Mouse (Mus musculus) limb, embryonic 13.5 days (tissue): ENCODE results near the gene Rmnd5a. TPM values are rescaled to one million over a fixed set of nuclear protein-coding genes. Genes with fewer than 3 reads are reported as not detected.

Experiments used
- ATAC-seq: fragments of 200-750 bp; cut with Nextera tagmentation; 2 replicates; pipeline ENCODE4 v1.8.0; 2017; ENCODE audit warnings: low read depth, moderate number of reproducible peaks, moderate TSS enrichment; ENCODE audit not compliant: low FRiP score
- H3K27ac ChIP-seq: fragments of 300-500 bp; sonication (generic); 2 replicates; pipeline ENCODE4 v1.5.1; 2015; ENCODE audit warnings: inconsistent platforms, mild to moderate bottlenecking, moderate library complexity
- H3K27me3 ChIP-seq: fragments of 300-500 bp; sonication (generic); 2 replicates; pipeline ENCODE4 v1.6.1; 2015; ENCODE audit warnings: mild to moderate bottlenecking, inconsistent platforms
- H3K36me3 ChIP-seq: fragments of 300-500 bp; sonication (generic); 2 replicates; pipeline ENCODE4 v1.6.1; 2015; ENCODE audit warnings: inconsistent platforms, mild to moderate bottlenecking, moderate library complexity
- H3K4me1 ChIP-seq: fragments of 300-500 bp; sonication (generic); 2 replicates; pipeline ENCODE4 v1.6.1; 2015; ENCODE audit warnings: inconsistent platforms
- H3K4me2 ChIP-seq: fragments of 300-500 bp; sonication (generic); replicated peaks from 2 replicates; pipeline ENCODE4 v1.6.1; 2015; ENCODE audit warnings: inconsistent platforms, mild to moderate bottlenecking, moderate library complexity
- H3K4me3 ChIP-seq: fragments of 300-500 bp; sonication (generic); 2 replicates; pipeline ENCODE4 v1.5.1; 2015; ENCODE audit warnings: moderate library complexity, mild to moderate bottlenecking, inconsistent platforms
- H3K9ac ChIP-seq: fragments of 300-500 bp; sonication (generic); 2 replicates; pipeline ENCODE4 v1.6.1; 2015; ENCODE audit warnings: mild to moderate bottlenecking, inconsistent platforms
- H3K9me3 ChIP-seq: fragments of 300-500 bp; sonication (generic); 2 replicates; pipeline ENCODE4 v1.6.1; 2016; ENCODE audit warnings: inconsistent platforms
- WGBS: fragments of 180-500 bp; shearing (Covaris S2); methylation state at CpG from one replicate; pipeline ENCODE4 v1.1.7; 2015; 5-methylcytosine and 5-hydroxymethylcytosine counted together
- polyA plus RNA-seq: library from polyadenylated mRNA; unstranded; fragments of >200 nt; fragmentation: Nextera tagmentation; extraction: Ambion mirVana; gene quantifications from 2 replicates; pipeline ENCODE4 v1.2.1, GENCODE M21; 2015

Gene Rmnd5a
- polyA plus RNA-seq, 1 experiment from 2014 or later = 12.5 TPM

DNA sequence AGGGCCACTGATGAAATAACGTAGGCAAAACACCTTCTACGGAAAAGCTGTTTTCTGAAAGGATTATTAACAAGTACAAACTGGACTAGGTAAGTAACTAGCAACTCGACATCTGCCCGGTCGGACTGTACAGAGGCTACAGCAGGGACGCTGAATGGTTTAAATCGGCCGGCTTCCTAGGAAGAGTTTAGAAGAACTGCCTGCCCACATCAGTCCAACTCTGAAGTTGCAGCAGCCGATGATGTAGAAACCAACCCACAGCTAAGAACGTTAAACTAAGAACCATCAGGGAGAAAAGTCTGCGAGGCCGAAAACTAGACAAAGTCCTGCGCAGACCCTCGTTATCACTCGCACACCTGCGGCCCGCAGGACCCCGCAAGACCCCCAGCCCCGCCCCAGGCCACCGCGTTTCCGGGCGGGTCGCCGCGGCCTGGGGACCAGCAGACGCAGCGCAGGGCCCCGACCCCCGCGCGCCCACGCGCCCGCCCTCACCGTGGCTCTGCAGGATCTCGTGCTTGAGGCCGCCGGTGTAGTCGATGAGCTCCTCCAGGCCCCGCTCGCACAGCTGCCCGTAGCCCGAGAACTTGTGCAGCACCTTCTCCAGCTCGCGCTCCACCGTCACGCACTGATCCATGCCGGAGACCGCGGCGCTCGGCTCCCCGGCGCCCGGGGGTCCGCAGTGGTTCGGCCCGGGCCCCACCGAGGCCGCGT is 776 bp downstream of the Rmnd5a start:
- Histone ChIP-seq H3K27ac (peak overlapping the region; percentile 96), H3K4me2 (peak overlapping the region; percentile 77), H3K9me3 (no peaks in the 10 kb centered on the region), H3K4me3 (peak overlapping the region; percentile 95), H3K9ac (peak overlapping the region; percentile 94), H3K36me3 (no peaks in the 10 kb centered on the region), H3K4me1 (peaks cover 40% of the 10 kb centered on the region), H3K27me3 (no peaks in the 10 kb centered on the region)
- ATAC-seq = peak; percentile 4; the same call in 1 of the 2 replicates
- WGBS = under 1% methylated on average over 59 of the region's 62 CpGs

DNA sequence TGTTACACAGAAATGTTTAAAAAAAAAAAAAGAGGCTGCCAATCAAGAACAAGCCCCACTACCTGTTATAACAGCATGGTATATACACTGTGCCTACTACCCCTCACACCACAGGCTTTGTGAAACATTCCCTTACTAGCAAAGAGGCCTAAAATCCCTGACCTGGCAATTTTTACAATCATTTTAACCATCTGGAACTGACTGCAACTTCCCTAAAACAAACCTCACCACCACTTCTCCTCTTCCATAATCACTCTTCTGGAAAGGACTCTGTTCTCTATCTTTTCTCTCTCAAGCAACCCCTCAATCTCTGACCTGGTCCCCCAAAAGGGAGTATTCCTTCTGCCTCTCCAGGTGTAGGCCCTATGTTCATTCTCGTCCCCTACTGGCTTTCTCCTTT is 2.4 kb downstream of the Rmnd5a start:
- Histone ChIP-seq H3K27me3 (no peaks in the 10 kb centered on the region), H3K36me3 (no peaks in the 10 kb centered on the region), H3K27ac (no peak overlapping the region), H3K4me2 (peak overlapping the region; percentile 46), H3K9ac (0 out of 2 replicates have a peak overlapping the region, but pooled peaks have one; percentile 6), H3K4me3 (peak overlapping the region; percentile 16; the same call in 1 of the 2 replicates), H3K4me1 (peaks cover 42% of the 10 kb centered on the region), H3K9me3 (no peaks in the 10 kb centered on the region)
- WGBS = 68% methylated on average over 1 of the region's 1 CpGs
- no peak for ATAC-seq

DNA sequence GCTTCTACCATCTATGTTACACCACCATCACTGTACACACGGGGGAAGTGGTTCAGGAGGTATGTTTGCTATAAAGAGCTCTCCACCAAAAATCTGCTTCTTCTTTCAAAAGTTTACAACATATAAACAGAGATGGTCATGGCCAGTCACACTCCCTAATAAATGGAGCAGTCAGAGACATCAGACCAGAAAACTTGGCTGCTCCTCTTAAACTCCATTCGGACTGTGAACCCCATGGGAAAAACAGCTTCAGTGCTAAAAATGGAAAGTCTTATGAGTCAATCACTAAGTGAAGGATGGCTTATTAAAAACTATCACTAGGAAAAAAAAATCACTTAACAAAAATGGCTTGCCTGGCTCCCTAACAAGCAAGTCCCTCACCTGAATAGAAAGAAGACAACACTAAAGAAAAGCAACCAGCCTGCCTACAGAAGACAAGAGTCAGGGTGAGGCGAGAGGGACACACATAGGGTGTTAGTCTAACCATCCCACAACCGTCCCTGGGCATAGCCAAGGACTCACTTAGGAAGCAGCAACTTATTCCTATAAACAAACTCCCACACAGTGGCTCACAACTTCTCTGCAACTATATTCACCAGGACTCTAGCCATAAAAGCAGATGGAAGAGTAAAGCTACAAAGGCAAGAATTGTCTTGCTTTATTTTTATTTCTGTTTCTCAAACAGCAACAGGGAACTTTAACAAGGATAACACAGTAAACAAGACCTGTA is 12.3 kb downstream of the Rmnd5a start:
- no peak overlapping the region for H3K9ac ChIP-seq
- 78% methylated on average over 4 of the region's 4 CpGs for WGBS
- no peaks in the 10 kb centered on the region for H3K9me3 ChIP-seq
- no peak overlapping the region for H3K4me2 ChIP-seq
- ATAC-seq = no peak
- no peaks in the 10 kb centered on the region for H3K27me3 ChIP-seq
- H3K27ac ChIP-seq = no peak overlapping the region
- no peak overlapping the region for H3K4me3 ChIP-seq
- H3K36me3 ChIP-seq = peaks cover 26% of the 10 kb centered on the region
- H3K4me1 ChIP-seq = peaks cover 5% of the 10 kb centered on the region; the same call in 1 of the 2 replicates

GRCm38 (mm10) chr6:71425681-71426080 is 14.8 kb downstream of the Rmnd5a start:
- 82% methylated on average over 6 of the region's 6 CpGs for WGBS

GRCm38 (mm10) chr6:71423116-71423515 is 17.3 kb downstream of the Rmnd5a start:
- Histone ChIP-seq H3K36me3 (peaks cover 26% of the 10 kb centered on the region), H3K9ac (no peak overlapping the region), H3K4me1 (no peaks in the 10 kb centered on the region), H3K27ac (no peak overlapping the region), H3K27me3 (no peaks in the 10 kb centered on the region), H3K4me2 (no peak overlapping the region), H3K4me3 (no peak overlapping the region), H3K9me3 (no peaks in the 10 kb centered on the region)
- WGBS = 92% methylated on average over 3 of the region's 3 CpGs
- ATAC-seq = no peak

More at GRCm38 (mm10) chr6:71425681-71426080, 14.8 kb downstream of the Rmnd5a start:
- Histone ChIP-seq H3K4me3 (no peak overlapping the region), H3K27ac (no peak overlapping the region; the same call in 1 of the 2 replicates), H3K36me3 (peaks cover 26% of the 10 kb centered on the region), H3K9ac (no peak overlapping the region), H3K9me3 (no peaks in the 10 kb centered on the region), H3K4me1 (no peaks in the 10 kb centered on the region), H3K27me3 (no peaks in the 10 kb centered on the region), H3K4me2 (no peak overlapping the region)
- ATAC-seq = no peak

- H3K4me1 ChIP-seq = no peaks in the 10 kb centered on the region
- H3K27ac ChIP-seq = no peak overlapping the region
- H3K9me3 ChIP-seq = no peaks in the 10 kb centered on the region
- no peaks in the 10 kb centered on the region for H3K27me3 ChIP-seq
- ATAC-seq = no peak
- H3K9ac ChIP-seq = no peak overlapping the region
- H3K4me3 ChIP-seq = no peak overlapping the region
- WGBS = 62% methylated on average over 3 of the region's 3 CpGs
- H3K36me3 ChIP-seq = peaks cover 22% of the 10 kb centered on the region
- H3K4me2 ChIP-seq = no peak overlapping the region
Observed at GRCm38 (mm10) chr6:71422162-71422561, 18.3 kb downstream of the Rmnd5a start.

GRCm38 (mm10) chr6:71420848-71421247 is 19.6 kb downstream of the Rmnd5a start:
- Histone ChIP-seq H3K4me2 (no peak overlapping the region), H3K4me3 (no peak overlapping the region), H3K9me3 (no peaks in the 10 kb centered on the region), H3K27me3 (no peaks in the 10 kb centered on the region), H3K4me1 (no peaks in the 10 kb centered on the region), H3K27ac (no peak overlapping the region), H3K36me3 (peaks cover 12% of the 10 kb centered on the region), H3K9ac (no peak overlapping the region)
- WGBS = 86% methylated on average over 6 of the region's 6 CpGs
- no peak for ATAC-seq

DNA sequence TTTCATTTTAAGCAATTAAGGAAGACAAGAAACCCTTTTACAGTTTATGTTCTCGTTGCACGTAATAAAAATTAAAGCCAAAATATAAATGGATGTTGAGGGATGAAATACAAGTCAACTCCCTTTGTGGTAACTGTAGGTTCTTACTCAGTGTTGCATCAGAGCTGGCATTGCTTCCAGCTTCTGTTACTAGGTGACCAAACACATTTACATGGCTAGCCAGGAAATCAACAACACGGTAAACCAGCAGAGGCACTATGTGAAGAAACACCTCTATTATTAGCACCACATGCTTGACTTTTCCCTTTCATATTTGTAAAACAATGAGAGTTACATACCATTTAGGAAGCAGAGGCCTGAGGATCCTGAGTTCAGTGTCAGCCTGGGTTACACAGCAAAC is 21.6 kb downstream of the Rmnd5a start:
- WGBS = 82% methylated on average over 3 of the region's 3 CpGs
- no peaks in the 10 kb centered on the region for H3K4me1 ChIP-seq
- H3K4me2 ChIP-seq = no peak overlapping the region
- no peak overlapping the region for H3K4me3 ChIP-seq
- no peaks in the 10 kb centered on the region for H3K27me3 ChIP-seq
- no peak overlapping the region for H3K27ac ChIP-seq
- H3K9ac ChIP-seq = no peak overlapping the region
- ATAC-seq = no peak
- no peaks in the 10 kb centered on the region for H3K9me3 ChIP-seq
- peaks cover 18% of the 10 kb centered on the region for H3K36me3 ChIP-seq

DNA sequence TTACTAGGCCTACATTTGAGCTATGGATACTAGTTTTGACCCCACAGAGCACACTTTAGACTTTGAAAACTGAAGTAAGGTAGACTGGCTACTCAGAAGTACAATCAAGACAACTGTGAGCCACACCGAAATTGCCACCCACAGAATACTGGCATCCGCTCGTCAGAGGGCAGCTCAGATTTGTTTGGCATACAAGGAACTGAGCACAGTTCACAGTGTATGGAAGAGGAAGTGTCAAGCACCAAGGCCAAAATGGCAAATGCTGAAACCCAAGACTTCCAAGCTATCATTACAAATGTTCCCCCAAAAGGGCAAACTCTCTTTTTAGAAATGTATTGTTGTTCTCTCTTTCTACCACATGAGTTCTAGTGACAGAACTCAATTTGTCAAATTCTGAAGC is 25.0 kb downstream of the Rmnd5a start:
- Histone ChIP-seq H3K9me3 (no peaks in the 10 kb centered on the region), H3K27ac (no peak overlapping the region), H3K27me3 (no peaks in the 10 kb centered on the region), H3K9ac (no peak overlapping the region), H3K36me3 (peaks cover 36% of the 10 kb centered on the region), H3K4me3 (no peak overlapping the region), H3K4me2 (no peak overlapping the region), H3K4me1 (no peaks in the 10 kb centered on the region)
- ATAC-seq = no peak
- 89% methylated on average over 3 of the region's 3 CpGs for WGBS

- no peak overlapping the region for H3K4me3 ChIP-seq
- H3K9me3 ChIP-seq = no peaks in the 10 kb centered on the region
- no peak overlapping the region for H3K9ac ChIP-seq
- H3K27ac ChIP-seq = no peak overlapping the region
- no peak for ATAC-seq
- peaks cover 42% of the 10 kb centered on the region for H3K36me3 ChIP-seq
- no peaks in the 10 kb centered on the region for H3K27me3 ChIP-seq
- no peaks in the 10 kb centered on the region for H3K4me1 ChIP-seq
- WGBS = 91% methylated on average over 4 of the region's 4 CpGs
- H3K4me2 ChIP-seq = no peak overlapping the region
Observed at GRCm38 (mm10) chr6:71414624-71415023, 25.8 kb downstream of the Rmnd5a start.

DNA sequence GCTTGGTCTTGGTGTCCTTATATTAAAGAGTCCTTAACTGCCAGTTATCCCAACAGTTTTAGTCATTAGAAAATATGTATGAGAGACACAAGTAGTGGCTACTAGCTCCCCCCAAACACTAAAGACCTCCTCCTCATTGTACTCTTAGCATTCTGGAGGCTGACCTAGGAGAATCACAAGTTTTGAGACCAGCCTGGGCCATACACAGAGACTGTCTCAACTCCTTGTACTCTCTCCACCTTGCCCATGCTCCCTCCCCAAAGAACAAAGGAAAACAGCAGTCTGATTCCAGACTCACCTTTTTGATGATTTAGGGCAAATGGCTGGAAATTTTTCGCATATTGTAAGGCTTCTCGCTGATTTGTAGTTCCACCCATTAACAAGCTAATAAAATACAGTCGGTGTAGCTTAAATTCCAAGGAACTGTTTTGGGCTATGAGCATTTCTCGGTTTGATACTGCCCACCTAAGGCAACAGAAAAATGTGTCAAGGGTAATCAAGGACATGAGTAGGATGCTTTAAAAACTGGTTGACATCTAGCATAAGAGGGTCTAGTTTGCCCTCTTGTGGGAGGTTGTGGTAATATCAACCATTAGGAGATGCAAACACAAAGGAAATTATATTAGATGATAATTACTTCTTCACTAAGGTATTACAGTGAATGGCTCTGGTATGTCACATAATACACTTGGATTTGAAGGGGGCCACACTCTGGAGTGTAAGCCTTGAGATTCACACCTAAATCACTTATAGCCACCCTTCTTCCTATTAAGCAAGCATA is 41.4 kb downstream of the Rmnd5a start:
- Histone ChIP-seq H3K9ac (no peak overlapping the region), H3K4me1 (no peaks in the 10 kb centered on the region), H3K36me3 (peaks cover 30% of the 10 kb centered on the region), H3K27ac (no peak overlapping the region), H3K4me2 (no peak overlapping the region), H3K4me3 (no peak overlapping the region), H3K27me3 (no peaks in the 10 kb centered on the region), H3K9me3 (no peaks in the 10 kb centered on the region)
- WGBS = 63% methylated on average over 4 of the region's 4 CpGs
- ATAC-seq = no peak

DNA sequence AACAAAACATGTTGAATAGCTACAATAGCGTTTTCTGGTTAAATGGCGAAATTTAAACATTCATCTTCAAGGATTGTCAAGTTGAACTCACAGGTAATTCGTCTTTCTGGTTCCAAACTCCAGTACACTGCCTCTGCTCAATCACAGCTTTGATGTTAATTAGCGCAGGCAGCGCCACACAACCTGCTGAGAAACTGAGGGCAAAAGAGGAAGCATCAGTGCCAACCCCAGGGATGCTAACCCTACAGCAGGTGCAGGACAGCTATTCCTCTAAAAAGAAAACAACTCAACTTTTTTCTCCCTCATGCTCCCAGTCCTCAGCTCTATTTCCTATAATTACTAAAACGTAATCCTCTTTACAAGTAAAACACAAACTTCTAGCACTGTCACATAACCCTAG is 43.7 kb downstream of the Rmnd5a start:
- Histone ChIP-seq H3K4me3 (no peak overlapping the region), H3K9me3 (no peaks in the 10 kb centered on the region), H3K27me3 (no peaks in the 10 kb centered on the region), H3K4me2 (no peak overlapping the region), H3K27ac (no peak overlapping the region), H3K4me1 (no peaks in the 10 kb centered on the region), H3K9ac (no peak overlapping the region), H3K36me3 (peaks cover 42% of the 10 kb centered on the region)
- WGBS = 87% methylated on average over 6 of the region's 6 CpGs
- ATAC-seq = no peak
